Mouse (Mus musculus) heart, embryonic 10.5 days (tissue): ENCODE data around the gene 1520401A03Rik. TPM values are rescaled to one million over a fixed set of nuclear protein-coding genes. Genes with fewer than 3 reads are reported as not detected.
"Not testable (repeated sequence)": the region's sequence is repeated elsewhere in the genome, so short reads cannot be mapped to it uniquely, and the experiment has no call there.

Experiments
- DNase-seq: peaks from one replicate; pipeline ENCODE4 v3.0.0-alpha.2; 2017; ENCODE audit warnings: low spot score
- H3K27ac ChIP-seq: fragments of 300-500 bp; sonication (generic); 2 replicates; pipeline ENCODE4 v1.5.1; 2016; ENCODE audit warnings: mild to moderate bottlenecking
- H3K27me3 ChIP-seq: fragments of 300-500 bp; sonication (generic); 2 replicates; pipeline ENCODE4 v1.6.1; 2016; ENCODE audit warnings: mild to moderate bottlenecking; ENCODE audit not compliant: poor library complexity, insufficient read depth, severe bottlenecking
- H3K36me3 ChIP-seq: fragments of 300-500 bp; sonication (generic); 2 replicates; pipeline ENCODE4 v1.6.1; 2016; ENCODE audit warnings: mild to moderate bottlenecking, moderate library complexity
- H3K4me1 ChIP-seq: fragments of 300-500 bp; sonication (generic); 2 replicates; pipeline ENCODE4 v1.6.1; 2016; ENCODE audit warnings: mild to moderate bottlenecking
- H3K4me3 ChIP-seq: fragments of 300-500 bp; sonication (generic); 2 replicates; pipeline ENCODE4 v1.5.1; 2016; ENCODE audit warnings: mild to moderate bottlenecking, moderate library complexity
- H3K9me3 ChIP-seq: fragments of 300-500 bp; sonication (generic); 2 replicates; pipeline ENCODE4 v1.6.1; 2016; ENCODE audit warnings: mild to moderate bottlenecking, moderate library complexity
- WGBS: fragments of 180-500 bp; shearing (Covaris S2); methylation state at CpG from one replicate; pipeline ENCODE4 v1.1.7; 2016; 5-methylcytosine and 5-hydroxymethylcytosine counted together
- polyA plus RNA-seq: library from polyadenylated mRNA; unstranded; fragments of >200 nt; fragmentation: Nextera tagmentation; extraction: Ambion mirVana; gene quantifications from 2 replicates; pipeline ENCODE4 v1.2.1, GENCODE M21; 2016

Gene 1520401A03Rik
- polyA plus RNA-seq: not detected in 2 replicates

- 66% methylated on average over 7 of the region's 7 CpGs for WGBS
- peaks cover 27% of the 10 kb centered on the region for H3K4me1 ChIP-seq
These were observed at the start of gene 1520401A03Rik for GRCm38 (mm10) chr17:23722376-23723125. Gene 1520401A03Rik, minus strand, starts transcription at chr17:23722783.

GRCm38 (mm10) chr17:23772219-23772556 lies 49.6 kb upstream of the 1520401A03Rik start:
- not testable (repeated sequence) for H3K27ac ChIP-seq, H3K4me3 ChIP-seq
- peaks cover 14% of the 10 kb centered on the region for H3K36me3 ChIP-seq

More at GRCm38 (mm10) chr17:23722376-23723125, at the start of gene 1520401A03Rik:
- no peak within 1 kb of the TSS for H3K4me3 ChIP-seq
- no peak within 1 kb of the TSS for H3K27ac ChIP-seq
- H3K36me3 ChIP-seq: no peaks in the 10 kb centered on the region
- H3K9me3 ChIP-seq: no peaks in the 10 kb centered on the region
- DNase-seq: no peak
- H3K27me3 ChIP-seq: peaks cover 31% of the 10 kb centered on the region

DNA sequence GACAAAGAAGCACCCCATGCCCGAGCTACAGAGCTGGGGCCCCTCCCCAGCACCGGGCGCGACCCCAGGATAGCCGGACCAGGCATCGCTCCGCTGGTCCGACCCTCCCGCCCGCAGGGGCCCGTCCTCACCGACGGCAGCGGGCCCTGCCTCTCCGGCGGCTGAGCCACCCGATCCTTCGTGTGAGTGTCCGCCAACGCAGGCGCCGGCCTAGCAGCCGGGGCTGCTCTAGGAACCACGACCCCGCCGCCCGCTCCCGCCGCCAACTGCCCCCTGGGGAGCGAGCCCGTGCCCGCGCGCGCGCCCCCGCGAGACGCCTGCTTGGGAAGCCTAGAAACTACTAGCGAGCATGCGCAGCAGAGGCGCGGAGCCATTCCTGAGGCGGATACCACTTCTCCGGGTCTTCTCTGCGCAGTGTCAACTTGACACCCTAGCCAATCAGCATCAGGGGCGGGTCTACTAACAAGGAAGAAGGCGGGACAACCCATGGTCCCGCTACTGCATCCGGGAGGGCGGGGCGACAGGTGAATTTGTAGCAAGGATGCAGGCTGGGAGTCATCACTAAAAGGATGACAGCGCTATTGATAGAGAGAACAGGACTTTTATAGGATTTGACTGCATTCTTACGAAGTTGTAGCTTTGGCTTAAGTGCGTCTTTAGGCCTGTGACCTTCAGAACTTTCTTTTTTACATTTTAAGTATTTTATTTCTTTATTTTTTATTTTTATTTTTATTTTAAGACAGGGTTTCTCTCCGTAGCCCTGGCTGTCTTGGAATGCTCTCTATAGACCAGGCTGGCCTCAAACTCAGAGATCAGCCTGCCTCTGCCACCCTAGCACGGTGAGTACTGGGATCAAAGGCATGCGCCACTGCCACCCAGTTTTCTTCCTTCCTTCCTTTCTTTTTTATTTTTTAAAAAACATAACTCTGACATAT lies 49.0 kb upstream of the 1520401A03Rik start, which contains the start of gene Flywch1:
Gene Flywch1, minus strand, starts transcription at position 319 of the 935 bp plus-strand sequence.
- 3% methylated on average over 45 of the region's 58 CpGs for WGBS
- no peaks in the 10 kb centered on the region for H3K27me3 ChIP-seq
- H3K4me3 ChIP-seq: peak within 1 kb of the TSS; percentile 84

More at GRCm38 (mm10) chr17:23772219-23772556, 49.6 kb upstream of the 1520401A03Rik start:
- DNase-seq, H3K9me3 ChIP-seq, H3K27me3 ChIP-seq: not testable (repeated sequence)
- 74% methylated on average over 2 of the region's 2 CpGs for WGBS
- peaks cover 15% of the 10 kb centered on the region for H3K4me1 ChIP-seq

GRCm38 (mm10) chr17:23770896-23771283 lies 48.3 kb upstream of the 1520401A03Rik start:
- Histone ChIP-seq H3K27me3 (no peaks in the 10 kb centered on the region), H3K4me1 (peaks cover 15% of the 10 kb centered on the region), H3K36me3 (peaks cover 17% of the 10 kb centered on the region), H3K9me3 (no peaks in the 10 kb centered on the region), H3K27ac (peak overlapping the region; percentile 95), H3K4me3 (peak overlapping the region; percentile 84)
- 1% methylated on average over 19 of the region's 19 CpGs for WGBS
- no peak for DNase-seq

More for the DNA sequence above, 49.0 kb upstream of the 1520401A03Rik start, which contains the start of gene Flywch1:
- H3K27ac ChIP-seq: peak within 1 kb of the TSS; percentile 95
- H3K36me3 ChIP-seq: peaks cover 17% of the 10 kb centered on the region
- peak; percentile 99 for DNase-seq
- H3K9me3 ChIP-seq: no peaks in the 10 kb centered on the region
- peaks cover 15% of the 10 kb centered on the region for H3K4me1 ChIP-seq

- H3K4me3 ChIP-seq: peak overlapping the region; percentile 84
- no peaks in the 10 kb centered on the region for H3K9me3 ChIP-seq
- H3K27ac ChIP-seq: peak overlapping the region; percentile 95
- peaks cover 15% of the 10 kb centered on the region for H3K4me1 ChIP-seq
- peaks cover 17% of the 10 kb centered on the region for H3K36me3 ChIP-seq
- 18% methylated on average over 2 of the region's 2 CpGs for WGBS
- no peak for DNase-seq
- H3K27me3 ChIP-seq: no peaks in the 10 kb centered on the region
These were observed 47.9 kb upstream of the 1520401A03Rik start for GRCm38 (mm10) chr17:23770493-23770892.

DNA sequence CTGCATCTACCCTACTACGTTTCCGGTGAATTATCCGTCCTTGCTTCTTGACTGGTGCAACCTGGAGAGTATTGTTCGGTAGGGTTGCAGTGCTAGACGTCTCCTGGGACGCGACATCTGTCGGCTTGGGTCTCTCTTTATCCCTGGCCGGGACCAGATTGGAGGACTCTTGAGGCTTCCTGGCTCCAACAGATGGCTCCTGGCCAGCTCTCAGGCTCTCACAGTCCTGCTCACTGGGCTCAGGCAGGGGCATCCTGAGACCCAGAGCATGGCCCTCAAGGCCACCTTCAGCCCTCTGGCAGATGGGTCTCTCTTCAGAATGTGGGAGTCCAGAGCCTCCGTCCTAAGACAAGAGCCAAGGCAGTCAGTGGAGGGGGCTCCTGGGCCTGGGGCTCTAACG lies 40.4 kb upstream of the 1520401A03Rik start:
- Histone ChIP-seq H3K9me3 (no peaks in the 10 kb centered on the region), H3K4me3 (no peak overlapping the region), H3K36me3 (peaks cover 68% of the 10 kb centered on the region), H3K27me3 (no peaks in the 10 kb centered on the region), H3K27ac (no peak overlapping the region), H3K4me1 (no peaks in the 10 kb centered on the region)
- no peak for DNase-seq
- WGBS: 87% methylated on average over 11 of the region's 11 CpGs

DNA sequence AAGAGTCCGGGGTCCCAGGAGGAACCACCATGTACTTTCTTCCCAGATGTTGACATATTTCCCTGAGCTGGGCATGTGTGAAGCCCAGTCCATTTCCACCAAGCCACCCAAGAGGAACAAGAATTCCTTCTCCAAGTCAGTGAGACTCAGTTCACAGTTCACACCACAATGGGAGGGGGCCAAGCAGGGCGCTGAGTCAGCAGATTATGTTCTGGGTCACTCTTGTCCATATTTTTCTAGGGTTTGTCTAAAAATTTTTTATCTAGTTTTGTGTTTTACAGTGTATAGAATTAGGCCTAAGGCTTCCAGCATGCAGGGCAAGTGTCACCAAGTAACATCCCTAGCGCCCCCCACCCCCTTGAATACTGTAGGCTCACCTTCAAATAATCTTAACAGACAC lies 38.6 kb upstream of the 1520401A03Rik start:
- H3K4me1 ChIP-seq: no peaks in the 10 kb centered on the region
- H3K9me3 ChIP-seq: no peaks in the 10 kb centered on the region
- no peak for DNase-seq
- WGBS: 96% methylated on average over 3 of the region's 3 CpGs
- H3K4me3 ChIP-seq: no peak overlapping the region
- no peak overlapping the region for H3K27ac ChIP-seq
- H3K27me3 ChIP-seq: no peaks in the 10 kb centered on the region
- H3K36me3 ChIP-seq: peaks cover 79% of the 10 kb centered on the region

- no peaks in the 10 kb centered on the region for H3K9me3 ChIP-seq
- no peak overlapping the region for H3K27ac ChIP-seq
- H3K4me3 ChIP-seq: no peak overlapping the region
- 91% methylated on average over 9 of the region's 9 CpGs for WGBS
- H3K4me1 ChIP-seq: no peaks in the 10 kb centered on the region
- H3K36me3 ChIP-seq: peaks cover 88% of the 10 kb centered on the region
- H3K27me3 ChIP-seq: no peaks in the 10 kb centered on the region
- DNase-seq: no peak
These were observed 37.6 kb upstream of the 1520401A03Rik start for GRCm38 (mm10) chr17:23760231-23760630.

GRCm38 (mm10) chr17:23758801-23759200 lies 36.2 kb upstream of the 1520401A03Rik start:
- peaks cover 94% of the 10 kb centered on the region for H3K36me3 ChIP-seq
- H3K9me3 ChIP-seq: no peaks in the 10 kb centered on the region
- H3K4me1 ChIP-seq: no peaks in the 10 kb centered on the region
- no peak overlapping the region for H3K4me3 ChIP-seq
- DNase-seq: no peak
- no peak overlapping the region for H3K27ac ChIP-seq
- 81% methylated on average over 8 of the region's 8 CpGs for WGBS
- no peaks in the 10 kb centered on the region for H3K27me3 ChIP-seq

- DNase-seq: no peak
- H3K4me3 ChIP-seq: no peak overlapping the region
- H3K9me3 ChIP-seq: no peaks in the 10 kb centered on the region
- no peaks in the 10 kb centered on the region for H3K27me3 ChIP-seq
- WGBS: 92% methylated on average over 9 of the region's 9 CpGs
- no peak overlapping the region for H3K27ac ChIP-seq
- H3K36me3 ChIP-seq: peaks cover 97% of the 10 kb centered on the region
- no peaks in the 10 kb centered on the region for H3K4me1 ChIP-seq
These were observed 35.0 kb upstream of the 1520401A03Rik start for GRCm38 (mm10) chr17:23757581-23757980.

DNA sequence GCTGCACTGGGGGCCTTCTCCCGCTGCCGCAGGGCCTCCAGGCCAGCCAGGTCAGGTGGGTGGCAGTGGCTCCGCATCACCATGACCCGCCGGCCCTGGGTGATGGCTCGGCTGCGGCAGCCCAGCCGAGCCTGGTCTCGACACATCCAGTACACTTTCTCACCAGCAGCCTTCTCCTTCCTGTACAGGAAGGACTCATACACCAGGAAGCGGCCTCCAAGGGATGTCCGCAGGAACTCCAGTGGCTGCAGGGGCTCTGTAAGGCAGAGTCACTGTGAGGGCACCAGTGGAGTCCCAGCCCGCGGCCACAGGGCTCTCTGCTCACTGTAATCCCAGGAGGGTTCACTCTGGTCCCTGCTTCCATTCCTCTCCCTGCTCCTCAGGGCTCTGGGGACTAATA lies 33.1 kb upstream of the 1520401A03Rik start:
- Histone ChIP-seq H3K4me1 (no peaks in the 10 kb centered on the region), H3K27me3 (no peaks in the 10 kb centered on the region), H3K9me3 (no peaks in the 10 kb centered on the region), H3K4me3 (no peak overlapping the region), H3K27ac (no peak overlapping the region), H3K36me3 (peaks cover 93% of the 10 kb centered on the region)
- WGBS: 86% methylated on average over 13 of the region's 13 CpGs
- no peak for DNase-seq

DNA sequence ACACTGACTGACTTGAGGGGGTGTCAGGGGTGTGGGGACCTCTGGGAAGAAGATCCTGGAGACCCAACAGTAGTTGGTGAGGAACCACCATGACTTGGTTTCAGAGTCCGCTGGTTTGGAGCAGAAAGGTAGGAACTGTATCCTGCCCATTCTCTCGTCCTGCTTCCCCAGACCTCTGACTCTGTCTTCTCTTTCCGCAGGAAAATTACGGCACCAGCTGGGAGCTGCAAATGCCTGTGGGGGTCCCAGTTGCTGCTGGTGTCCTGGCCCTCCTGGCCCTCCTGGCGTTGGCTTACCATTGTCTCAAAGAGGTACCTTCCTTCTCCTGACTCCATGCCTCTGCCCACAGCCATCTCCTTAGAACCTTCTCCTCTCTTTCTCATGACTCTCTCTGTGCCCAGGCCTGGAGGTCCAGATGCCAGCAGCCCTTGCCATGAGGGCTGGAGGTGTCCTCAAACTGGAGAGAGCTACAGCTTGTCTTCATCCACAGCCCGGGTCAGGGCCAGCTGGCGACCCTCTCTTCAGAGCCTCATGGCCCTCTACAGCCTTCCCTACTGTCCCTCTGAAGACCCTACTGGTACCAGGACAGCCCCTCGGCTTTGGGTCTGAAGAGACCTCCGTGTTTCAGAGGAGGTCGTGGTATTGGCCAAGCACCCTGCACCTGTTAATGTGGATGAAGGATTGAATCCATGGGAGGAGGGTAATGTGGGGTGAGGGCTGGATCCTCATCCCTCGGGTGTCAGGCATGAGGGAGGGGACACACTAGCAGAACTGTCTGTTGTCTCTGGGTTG lies 27.0 kb upstream of the 1520401A03Rik start:
- Histone ChIP-seq H3K9me3 (no peaks in the 10 kb centered on the region), H3K27ac (no peak overlapping the region), H3K36me3 (peaks cover 35% of the 10 kb centered on the region), H3K4me1 (peaks cover 19% of the 10 kb centered on the region), H3K27me3 (peaks cover 38% of the 10 kb centered on the region), H3K4me3 (peak overlapping the region; percentile 37)
- DNase-seq: peak; percentile 72
- 78% methylated on average over 11 of the region's 11 CpGs for WGBS
